Mouse (Mus musculus): ENCODE data around the gene Upf3b. TPM values are rescaled to one million over a fixed set of nuclear protein-coding genes. Genes with fewer than 3 reads are reported as not detected.

Gene Upf3b
- total RNA-seq (2023): 10 to 100 TPM; 11.0 to 12.4 TPM

GRCm38 (mm10) chrX:37110193-37110880 is at the start of gene Upf3b:
TSS of gene Upf3b (minus strand) at chrX:37110322.

GRCm38 (mm10) chrX:37126671-37127358 is 16.7 kb upstream of the Upf3b start, which contains the start of gene Nkap:
TSS of gene Nkap (plus strand) at chrX:37126795.

GRCm38 (mm10) chrX:37084927-37085660 is 25.0 kb downstream of the Upf3b start, which contains the start of gene Rpl39:
TSS of gene Rpl39 (minus strand) at chrX:37085402.

GRCm38 (mm10) chrX:37048066-37048889 is 61.8 kb downstream of the Upf3b start, which contains the start of gene Sowahd:
TSS of gene Sowahd (plus strand) at chrX:37048845.

Other genes with a start within 250 kb of the Upf3b start
- gene Ube2a, start 236.4 kb downstream of the Upf3b start, total RNA-seq (2023): 10 to 100 TPM; 59.3 to 71.7 TPM
- 10 to 100 TPM; 24.7 to 27.5 TPM for gene C330007P06Rik, start 236.2 kb downstream of the Upf3b start, total RNA-seq (2023)
- gene Nkrf, start 207.4 kb downstream of the Upf3b start, total RNA-seq (2023): 1 to 10 TPM; 2.8 to 2.9 TPM
- 10 to 100 TPM; 22.5 to 27.0 TPM for gene Sept6, start 118.5 kb downstream of the Upf3b start, total RNA-seq (2023)
- gene Sowahd, start 61.5 kb downstream of the Upf3b start, total RNA-seq (2023): under 1 TPM in 1 of 2 experiments, not detected in 1; 0.44 TPM
- 100 to 1,000 TPM; 356 to 442 TPM for gene Rpl39, start 24.9 kb downstream of the Upf3b start, total RNA-seq (2023)
- 10 to 100 TPM; 10.7 to 14.5 TPM for gene Nkap, start 16.5 kb upstream of the Upf3b start, total RNA-seq (2023)
- gene Akap14, start 58.5 kb upstream of the Upf3b start, total RNA-seq (2023): not detected
- 100 to 1,000 TPM; 109 to 125 TPM for gene Ndufa1, start 80.8 kb upstream of the Upf3b start, total RNA-seq (2023)
- gene Rnf113a1, start 80.9 kb upstream of the Upf3b start, total RNA-seq (2023): 1 to 10 TPM; 4.0 to 4.7 TPM
- gene Gm9, start 100.7 kb upstream of the Upf3b start, total RNA-seq (2023): not detected
- gene Rhox1, start 111.9 kb upstream of the Upf3b start, total RNA-seq (2023): not detected
- not detected for gene Rhox2a, start 134.7 kb upstream of the Upf3b start, total RNA-seq (2023)
- not detected for gene Rhox3a, start 139.6 kb upstream of the Upf3b start, total RNA-seq (2023)
- not detected for gene Rhox4a, start 155.0 kb upstream of the Upf3b start, total RNA-seq (2023)

Data from neutrophil, adult 59 days (primary cell).